Mouse (Mus musculus): ENCODE measurements at regions not wholly inside any gene's neighbourhood (a gene's known extent, or its start where the extent isn't known, plus 50 kb on each side); places are given as distances from the start of the nearest gene placed in this dataset.

DNA sequence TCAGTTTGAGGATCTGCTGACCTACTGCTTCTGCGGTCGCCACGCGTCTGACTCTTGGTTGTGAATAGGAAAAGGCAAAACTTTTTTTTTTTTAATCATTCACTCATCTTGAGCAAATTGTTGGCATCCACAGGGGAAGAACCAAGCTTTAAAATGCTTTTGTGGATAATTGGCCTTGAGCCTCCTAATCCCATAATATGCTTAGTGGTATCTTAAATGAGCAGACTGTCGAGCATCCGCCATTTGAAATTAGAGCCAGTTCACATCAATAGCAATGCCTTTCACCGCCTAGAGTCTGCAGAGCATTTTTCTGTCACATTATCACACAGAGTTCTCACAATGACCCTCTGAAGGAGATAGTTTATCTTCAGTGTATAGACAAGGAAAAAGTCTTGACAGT, 153.7 kb upstream of the Bmper start:
- TF ChIP-seq POLR2A (IDR thresholded peaks at IDR 0.05; ENCODE audit: borderline replicate concordance, control insufficient read depth, low read depth, low read length): no peak
- TF ChIP-seq CTCF (IDR thresholded peaks at IDR 0.05; ENCODE audit: control insufficient read depth, insufficient read depth, low read length): no peak

All from bone marrow, adult 2 months (tissue).